Mouse (Mus musculus): ENCODE measurements around the gene Tecta.

Gene Tecta

GRCm38 (mm10) chr9:42399829-42400228 lies at the start of gene Tecta:
Tecta (minus strand) TSS chr9:42399929.
- DNase-seq (ENCODE audit: low read depth, low spot score): no peak

- DNase-seq (ENCODE audit: low read depth, low spot score): no peak
These were observed 49.3 kb upstream of the Tecta start for GRCm38 (mm10) chr9:42449043-42449442.

- no peak for DNase-seq (ENCODE audit: low read depth, low spot score)
These were observed 42.4 kb upstream of the Tecta start for GRCm38 (mm10) chr9:42442100-42442499.

GRCm38 (mm10) chr9:42441234-42441633 lies 41.5 kb upstream of the Tecta start:
- DNase-seq (ENCODE audit: low read depth, low spot score): no peak

- peak; percentile 6 for DNase-seq (ENCODE audit: low read depth, low spot score)
These were observed 39.7 kb upstream of the Tecta start for GRCm38 (mm10) chr9:42439446-42439845.

- DNase-seq (ENCODE audit: low read depth, low spot score): no peak
These were observed 32.4 kb upstream of the Tecta start for GRCm38 (mm10) chr9:42432155-42432554.

GRCm38 (mm10) chr9:42431606-42432005 lies 31.9 kb upstream of the Tecta start:
- DNase-seq (ENCODE audit: low read depth, low spot score): no peak

GRCm38 (mm10) chr9:42428060-42428924 lies 28.6 kb upstream of the Tecta start:
- DNase-seq (ENCODE audit: low read depth, low spot score): no peak

GRCm38 (mm10) chr9:42426661-42427358 lies 27.1 kb upstream of the Tecta start:
- no peak for DNase-seq (ENCODE audit: low read depth, low spot score)

GRCm38 (mm10) chr9:42423649-42424048 lies 23.9 kb upstream of the Tecta start:
- DNase-seq (ENCODE audit: low read depth, low spot score): no peak

GRCm38 (mm10) chr9:42419687-42420086 lies 20.0 kb upstream of the Tecta start:
- no peak for DNase-seq (ENCODE audit: low read depth, low spot score)

GRCm38 (mm10) chr9:42418786-42419185 lies 19.1 kb upstream of the Tecta start:
- no peak for DNase-seq (ENCODE audit: low read depth, low spot score)

GRCm38 (mm10) chr9:42417352-42417952 lies 17.7 kb upstream of the Tecta start:
- DNase-seq (ENCODE audit: low read depth, low spot score): no peak

- DNase-seq (ENCODE audit: low read depth, low spot score): no peak
These were observed 15.5 kb upstream of the Tecta start for GRCm38 (mm10) chr9:42415184-42415583.

GRCm38 (mm10) chr9:42413345-42413744 lies 13.6 kb upstream of the Tecta start:
- DNase-seq (ENCODE audit: low read depth, low spot score): no peak

- DNase-seq (ENCODE audit: low read depth, low spot score): no peak
These were observed 11.6 kb upstream of the Tecta start for GRCm38 (mm10) chr9:42411296-42411695.

- no peak for DNase-seq (ENCODE audit: low read depth, low spot score)
These were observed 6.0 kb upstream of the Tecta start for GRCm38 (mm10) chr9:42405736-42406135.

- no peak for DNase-seq (ENCODE audit: low read depth, low spot score)
These were observed 1.8 kb upstream of the Tecta start for GRCm38 (mm10) chr9:42401486-42401885.

GRCm38 (mm10) chr9:42396141-42396540 lies 3.6 kb downstream of the Tecta start:
- DNase-seq (ENCODE audit: low read depth, low spot score): no peak

- DNase-seq (ENCODE audit: low read depth, low spot score): no peak
These were observed 4.8 kb downstream of the Tecta start for GRCm38 (mm10) chr9:42394903-42395302.

GRCm38 (mm10) chr9:42394321-42394720 lies 5.4 kb downstream of the Tecta start:
- DNase-seq (ENCODE audit: low read depth, low spot score): no peak

GRCm38 (mm10) chr9:42392927-42393326 lies 6.8 kb downstream of the Tecta start:
- no peak for DNase-seq (ENCODE audit: low read depth, low spot score)

All from brain, embryonic 18.5 days (tissue).